16 mouse cellular contexts compared by ENCODE assay signal in genomic region chr8:107865744-107866143, GRCm38 (mm10).
"Had no signal": no experiment of that assay in that cellular context is flagged by ENCODE, and none has a peak within 500 bp of the region (broad histone marks: within the 10 kb centered on the region; RNA-seq: fewer than 3 reads in every experiment).

No protein-coding gene starts in this region.

- H3K27ac ChIP-seq: liver, embryonic 13.5 days; midbrain, embryonic 12.5 days; neural tube, embryonic 13.5 days had no signal

- H3K4me2 ChIP-seq: liver, embryonic 13.5 days; midbrain, embryonic 12.5 days; neural tube, embryonic 13.5 days had no signal

- H3K36me3 ChIP-seq: liver, embryonic 13.5 days; midbrain, embryonic 12.5 days; neural tube, embryonic 13.5 days had no signal

- H3K27me3 ChIP-seq: liver, embryonic 13.5 days; midbrain, embryonic 12.5 days; neural tube, embryonic 13.5 days had no signal

- DNase-seq: kidney, adult 18-20 months; kidney, adult 9 months; kidney, postnatal 36 days; left cerebral cortex, postnatal 4 days; liver, embryonic 13.5 days; lung, adult 2 months; lung, postnatal 14 days; lung, postnatal 4 days; retina, postnatal 1 day; thymus, adult 18-20 months; thymus, postnatal 36 days had no signal

- H3K9me3 ChIP-seq: liver, embryonic 13.5 days; midbrain, embryonic 12.5 days; neural tube, embryonic 13.5 days had no signal

- H3K4me3 ChIP-seq: liver, embryonic 13.5 days; midbrain, embryonic 12.5 days; myocyte; neural tube, embryonic 13.5 days had no signal

- H3K9ac ChIP-seq: liver, embryonic 13.5 days; midbrain, embryonic 12.5 days; neural tube, embryonic 13.5 days had no signal

- ATAC-seq: intestine, embryonic 16.5 days; midbrain, embryonic 16.5 days had no signal

- H3K4me1 ChIP-seq: liver, embryonic 13.5 days had no signal
